Mouse (Mus musculus) adipocyte (in vitro differentiated cells): ENCODE results near the gene Bola3.
A peak's percentile ranks its signal among the peaks of the same experiment; 100 is the strongest.
"Not testable (repeated sequence)": the region's sequence is repeated elsewhere in the genome, so short reads cannot be mapped to it uniquely, and the experiment has no call there.

Source experiments
- DNase-seq: peaks from one replicate; pipeline ENCODE4 v3.0.0-alpha.2; 2016; ENCODE audit warnings: low spot score

Gene Bola3

GRCm38 (mm10) chr6:83348873-83349272 is at the start of gene Bola3:
TSS of gene Bola3 (plus strand) at chr6:83349147.
- no peak for DNase-seq

GRCm38 (mm10) chr6:83300447-83301229 is 48.3 kb upstream of the Bola3 start:
- no peak for DNase-seq

GRCm38 (mm10) chr6:83301294-83301693 is 47.7 kb upstream of the Bola3 start:
- DNase-seq = no peak

GRCm38 (mm10) chr6:83302264-83302663 is 46.7 kb upstream of the Bola3 start:
- DNase-seq = peak; percentile 69

- no peak for DNase-seq
Measured at GRCm38 (mm10) chr6:83309017-83309416, 39.9 kb upstream of the Bola3 start.

GRCm38 (mm10) chr6:83311206-83311605 is 37.7 kb upstream of the Bola3 start:
- no peak for DNase-seq

- peak; percentile 72 for DNase-seq
Measured at GRCm38 (mm10) chr6:83312021-83312420, 36.9 kb upstream of the Bola3 start.

GRCm38 (mm10) chr6:83312514-83312913 is 36.4 kb upstream of the Bola3 start:
- no peak for DNase-seq

- peak; percentile 39 for DNase-seq
Measured at GRCm38 (mm10) chr6:83315293-83315692, 33.7 kb upstream of the Bola3 start.

GRCm38 (mm10) chr6:83316022-83316421 is 32.9 kb upstream of the Bola3 start:
- DNase-seq = peak; percentile 23

- DNase-seq = peak; percentile 91
Measured at GRCm38 (mm10) chr6:83317108-83317741, 31.7 kb upstream of the Bola3 start.

GRCm38 (mm10) chr6:83321927-83322326 is 27.0 kb upstream of the Bola3 start:
- DNase-seq = no peak

GRCm38 (mm10) chr6:83322794-83323193 is 26.2 kb upstream of the Bola3 start:
- DNase-seq = no peak

- DNase-seq = no peak
Measured at GRCm38 (mm10) chr6:83323652-83324419, 25.1 kb upstream of the Bola3 start.

- peak; percentile 98 for DNase-seq
Measured at GRCm38 (mm10) chr6:83325525-83326393, 23.2 kb upstream of the Bola3 start, which contains the start of the genes Mthfd2 and Mob1a. TSS of gene Mthfd2 (minus strand) at chr6:83325908. TSS of gene Mob1a (plus strand) at chr6:83326016.

- no peak for DNase-seq
Measured at GRCm38 (mm10) chr6:83326394-83326736, 22.6 kb upstream of the Bola3 start.

- no peak for DNase-seq
Measured at GRCm38 (mm10) chr6:83326761-83327160, 22.2 kb upstream of the Bola3 start.

- peak; percentile 28 for DNase-seq
Measured at GRCm38 (mm10) chr6:83327591-83328190, 21.3 kb upstream of the Bola3 start.

- DNase-seq = no peak
Measured at GRCm38 (mm10) chr6:83341387-83341786, 7.6 kb upstream of the Bola3 start.

- no peak for DNase-seq
Measured at GRCm38 (mm10) chr6:83342957-83343356, 6.0 kb upstream of the Bola3 start.

- DNase-seq = not testable (repeated sequence)
Measured at GRCm38 (mm10) chr6:83345285-83345684, 3.7 kb upstream of the Bola3 start.
